Mouse (Mus musculus) embryo, embryonic 11.5 days (tissue): ENCODE results near the gene Hnrnph1.

Experiments used
- DNase-seq: peaks from one replicate; pipeline ENCODE4 v3.0.0-alpha.2; 2012; ENCODE audit warnings: low read depth, low spot score

The Hnrnph1 gene

DNA sequence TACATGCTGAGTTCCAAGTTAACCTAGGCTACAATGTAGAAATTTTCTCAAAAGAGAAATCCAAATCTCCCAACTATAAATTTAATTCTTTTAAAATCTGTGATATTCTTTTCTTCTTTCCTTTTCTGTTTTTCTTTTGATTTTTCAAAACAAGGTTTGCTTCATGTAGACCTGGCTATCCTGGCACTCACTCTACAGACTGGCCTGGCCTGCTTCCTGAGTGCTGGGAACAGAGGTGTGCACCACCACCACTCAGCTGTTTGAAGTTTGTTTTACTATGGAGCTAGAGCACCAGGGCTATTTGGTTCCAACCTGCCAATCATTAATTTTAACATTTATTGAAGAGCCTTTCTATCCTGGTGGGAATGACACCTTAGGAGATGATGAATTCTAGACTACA is 3.7 kb upstream of the Hnrnph1 start:
- DNase-seq = no peak

DNA sequence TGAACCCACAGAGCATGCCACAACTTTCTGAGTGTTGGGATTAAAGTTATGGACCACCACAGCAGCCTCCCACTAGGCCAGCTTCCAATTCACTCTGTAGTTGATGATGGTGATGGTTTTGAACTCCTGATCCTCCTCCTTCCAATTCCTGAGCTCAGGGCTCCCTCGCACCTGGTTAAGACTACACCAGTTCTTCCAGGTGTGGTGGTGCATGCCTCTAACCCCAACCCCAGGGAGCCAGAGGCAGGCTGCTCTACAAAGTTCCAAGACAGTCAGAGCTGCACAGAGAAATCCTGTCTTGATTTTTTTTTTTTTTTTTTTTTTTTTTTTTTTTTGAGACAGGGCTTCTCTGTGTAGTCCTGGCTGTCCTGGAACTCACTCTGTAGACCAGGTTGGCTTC is 3.2 kb upstream of the Hnrnph1 start:
- no peak for DNase-seq

DNA sequence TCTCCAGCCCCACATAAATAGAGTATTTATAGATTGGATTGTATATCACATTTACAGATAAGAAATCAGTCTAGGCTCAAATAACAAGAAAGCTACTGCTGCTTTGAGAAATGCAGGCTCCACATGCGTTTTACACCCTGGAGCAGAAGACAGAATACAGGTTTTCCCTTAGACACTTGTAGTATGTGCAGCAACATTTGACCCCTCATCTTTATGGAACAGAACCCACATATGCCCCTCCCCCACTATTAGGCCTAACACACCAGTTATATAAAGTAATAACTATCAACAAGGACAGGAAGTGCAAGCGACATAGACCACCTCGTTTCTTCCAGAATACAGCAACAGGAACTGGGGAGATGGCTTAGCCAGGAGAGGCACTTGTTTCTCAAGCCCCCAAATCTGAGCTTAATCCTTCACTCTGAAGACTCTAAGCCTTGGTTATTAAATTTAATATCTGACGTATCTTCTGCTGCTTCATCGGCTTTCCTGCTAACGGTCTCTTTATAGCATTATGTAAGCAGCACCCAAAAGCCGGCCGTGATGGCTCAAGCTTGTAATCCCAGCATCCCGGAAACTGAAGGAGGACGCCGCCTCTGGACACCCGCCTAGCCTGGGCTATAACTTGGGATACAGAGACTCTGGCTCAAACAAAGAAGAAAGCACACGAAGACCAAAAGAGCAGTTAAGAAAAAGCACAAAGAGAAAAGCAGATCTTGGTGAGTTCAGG is 2.3 kb upstream of the Hnrnph1 start:
- no peak for DNase-seq

DNA sequence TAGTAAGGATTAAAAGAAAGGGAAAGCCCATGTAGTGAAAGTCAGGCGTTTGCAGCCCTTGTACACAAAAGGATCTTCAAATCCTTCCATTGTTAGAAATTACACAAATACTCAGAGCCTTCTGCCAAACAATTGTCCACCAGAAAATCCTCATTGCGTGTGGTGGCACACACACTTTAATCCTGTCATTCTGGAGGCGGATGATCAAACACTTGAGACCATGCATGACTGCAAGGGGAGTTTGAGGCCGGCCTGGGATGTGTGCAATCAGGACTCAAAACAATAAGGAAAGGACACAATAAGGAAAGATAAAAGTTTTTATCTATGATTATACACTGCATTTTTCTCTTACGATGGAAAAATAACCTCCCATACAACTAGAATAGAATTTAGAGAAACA is 1.4 kb upstream of the Hnrnph1 start:
- DNase-seq = no peak

DNA sequence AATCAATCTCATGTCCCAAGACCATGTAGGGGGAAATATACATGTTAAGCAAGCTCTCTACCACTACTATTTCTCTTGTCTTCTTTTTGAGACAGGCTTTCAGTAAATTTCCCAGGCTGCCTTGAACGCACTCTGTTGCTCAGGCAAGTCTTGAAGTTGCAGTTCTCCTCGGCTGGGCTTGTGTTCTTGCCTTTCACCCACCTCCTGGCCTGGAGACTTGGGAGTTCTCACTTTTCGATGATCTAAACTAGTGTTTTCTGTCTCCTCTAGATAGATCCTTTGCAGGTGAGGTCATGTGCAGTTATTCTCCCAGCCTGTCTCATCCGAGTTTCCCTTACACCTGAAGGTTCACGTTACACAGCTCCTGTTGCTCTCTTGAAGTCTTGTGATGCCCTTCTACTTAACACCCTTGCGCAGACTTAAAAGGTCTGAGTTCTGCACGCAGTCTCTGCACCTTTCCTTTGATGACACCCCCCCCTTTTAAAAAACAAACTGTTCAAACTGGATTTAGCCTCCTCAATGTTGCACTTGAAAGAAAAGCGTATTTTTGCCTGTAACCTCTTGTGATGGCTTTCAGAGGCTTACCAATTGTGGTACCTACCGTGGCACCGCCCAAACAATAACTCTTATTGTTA is 517 bp upstream of the Hnrnph1 start:
- no peak for DNase-seq

DNA sequence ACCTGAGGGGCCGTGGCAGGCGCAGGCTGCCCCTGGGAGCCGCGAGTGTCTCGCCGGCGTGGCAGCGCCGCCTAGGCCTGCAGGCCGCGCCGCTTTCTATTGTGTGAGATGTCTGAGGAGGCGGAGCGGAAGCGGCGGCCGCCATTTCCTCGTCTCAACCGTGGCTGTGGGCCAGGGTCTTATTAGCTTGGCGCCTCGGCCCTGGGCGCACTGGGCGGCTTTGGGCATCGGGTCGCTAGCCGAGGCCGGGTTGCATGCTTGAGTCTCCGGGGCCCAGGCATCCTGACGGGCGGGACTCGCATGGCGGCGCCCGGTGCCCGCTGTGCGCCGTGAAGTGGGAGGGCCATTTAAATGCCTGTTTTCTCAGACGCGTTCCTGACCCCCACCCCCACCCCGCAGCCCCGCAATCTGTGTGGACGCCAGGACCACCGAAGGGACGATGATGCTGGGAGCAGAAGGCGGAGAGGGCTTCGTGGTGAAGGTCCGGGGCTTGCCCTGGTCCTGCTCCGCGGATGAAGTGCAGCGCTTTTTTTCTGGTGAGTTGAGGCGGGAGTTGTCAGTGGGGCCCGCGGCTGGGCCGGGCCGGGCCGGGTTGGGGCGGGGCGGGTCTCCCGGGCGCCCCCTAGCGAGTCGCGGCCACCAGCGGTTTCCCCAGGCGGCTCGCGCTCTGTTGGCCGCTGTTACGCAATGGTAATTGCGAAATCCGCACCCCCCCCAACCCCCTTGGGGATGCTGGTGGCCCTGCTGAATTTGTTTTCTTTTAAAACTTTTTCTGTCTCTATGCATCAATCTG is 1.3 kb downstream of the Hnrnph1 start:
- peak; percentile 61 for DNase-seq

DNA sequence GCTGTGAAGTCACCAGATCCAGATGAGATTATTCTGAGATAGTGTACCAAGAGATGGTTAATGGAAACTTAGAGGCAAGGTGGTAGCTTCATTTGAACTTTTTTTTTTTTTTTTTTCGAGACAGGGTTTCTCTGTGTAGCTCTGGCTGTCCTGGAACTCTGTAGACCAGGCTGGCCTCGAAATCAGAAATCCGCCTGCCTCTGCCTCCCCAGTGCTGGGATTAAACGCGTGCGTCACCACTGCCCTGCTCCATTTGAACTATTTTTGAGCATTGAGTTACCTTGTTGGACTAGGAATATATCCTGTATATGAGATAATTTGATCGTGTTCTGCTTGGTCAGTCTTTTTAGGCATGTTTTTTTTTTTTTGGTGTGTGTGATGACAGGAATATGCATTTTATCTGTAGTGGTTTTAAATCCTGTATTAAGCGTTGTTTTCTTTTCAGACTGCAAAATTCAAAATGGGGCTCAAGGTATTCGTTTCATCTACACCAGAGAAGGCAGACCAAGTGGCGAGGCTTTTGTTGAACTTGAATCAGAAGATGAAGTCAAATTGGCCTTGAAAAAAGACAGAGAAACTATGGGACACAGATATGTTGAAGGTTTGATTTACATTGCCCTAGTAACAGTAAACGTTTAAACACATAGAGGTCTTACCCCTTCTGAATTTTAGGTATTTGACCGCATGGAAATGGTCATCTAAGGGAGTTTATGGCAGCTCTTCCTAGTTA is 2.4 kb downstream of the Hnrnph1 start:
- DNase-seq = no peak

DNA sequence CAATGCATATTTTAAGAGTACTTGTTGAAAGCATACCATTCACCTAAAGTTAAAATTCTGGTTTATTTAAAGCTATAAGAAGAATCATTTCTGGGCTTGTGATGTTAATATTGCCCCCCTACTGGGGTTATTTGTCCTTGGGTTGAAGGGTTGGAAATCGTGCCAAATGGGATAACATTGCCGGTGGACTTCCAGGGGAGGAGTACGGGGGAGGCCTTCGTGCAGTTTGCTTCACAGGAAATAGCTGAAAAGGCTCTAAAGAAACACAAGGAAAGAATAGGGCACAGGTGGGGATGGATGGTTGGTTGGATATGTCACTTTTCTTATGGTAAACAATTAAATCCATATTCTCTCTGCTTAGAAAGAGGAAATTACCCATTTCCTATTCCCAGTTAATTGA is 4.5 kb downstream of the Hnrnph1 start:
- DNase-seq = no peak

DNA sequence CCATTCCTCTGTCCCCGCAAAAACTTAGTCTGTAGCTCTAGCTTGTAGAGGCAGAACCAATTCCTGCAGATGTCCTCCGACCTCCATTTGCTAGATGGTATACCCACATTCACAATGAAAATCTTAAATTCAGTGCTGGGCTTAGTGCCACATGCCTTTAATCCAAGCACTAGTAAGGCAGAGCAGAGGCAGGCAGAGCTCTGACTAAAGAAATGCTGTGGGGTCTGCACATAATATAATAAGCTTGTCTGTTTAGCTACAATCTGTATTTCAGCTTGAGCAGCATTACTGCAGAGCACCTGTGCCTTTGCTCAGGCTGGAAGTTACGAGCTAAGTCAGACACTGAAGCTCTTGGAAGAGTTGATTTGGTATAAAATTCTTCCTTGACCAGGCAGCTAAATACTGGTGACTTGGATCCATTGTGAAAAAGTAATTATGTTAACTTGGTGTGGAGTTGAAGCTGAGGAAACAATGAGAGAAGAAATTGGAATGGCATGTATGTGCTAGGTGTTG is 10.4 kb downstream of the Hnrnph1 start:
- no peak for DNase-seq

DNA sequence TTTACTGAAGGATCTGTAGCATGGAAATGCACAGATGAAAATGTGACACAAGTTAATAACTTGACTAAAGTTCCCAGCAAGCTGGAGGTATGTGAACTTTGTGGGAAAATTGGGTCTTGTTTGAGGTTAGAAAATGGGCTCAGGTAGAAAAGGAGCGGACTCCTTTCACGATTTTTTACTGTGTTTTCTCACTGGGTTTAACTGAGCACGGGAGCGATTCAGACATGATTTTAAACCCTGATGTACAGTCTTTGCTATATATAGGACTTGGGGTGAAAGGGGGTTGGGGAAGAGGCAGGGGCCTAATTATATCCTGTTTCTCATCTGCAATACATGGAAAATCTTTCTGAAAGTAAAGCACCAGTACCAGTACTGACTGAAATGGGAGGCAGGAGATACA is 10.9 kb downstream of the Hnrnph1 start:
- DNase-seq = no peak

DNA sequence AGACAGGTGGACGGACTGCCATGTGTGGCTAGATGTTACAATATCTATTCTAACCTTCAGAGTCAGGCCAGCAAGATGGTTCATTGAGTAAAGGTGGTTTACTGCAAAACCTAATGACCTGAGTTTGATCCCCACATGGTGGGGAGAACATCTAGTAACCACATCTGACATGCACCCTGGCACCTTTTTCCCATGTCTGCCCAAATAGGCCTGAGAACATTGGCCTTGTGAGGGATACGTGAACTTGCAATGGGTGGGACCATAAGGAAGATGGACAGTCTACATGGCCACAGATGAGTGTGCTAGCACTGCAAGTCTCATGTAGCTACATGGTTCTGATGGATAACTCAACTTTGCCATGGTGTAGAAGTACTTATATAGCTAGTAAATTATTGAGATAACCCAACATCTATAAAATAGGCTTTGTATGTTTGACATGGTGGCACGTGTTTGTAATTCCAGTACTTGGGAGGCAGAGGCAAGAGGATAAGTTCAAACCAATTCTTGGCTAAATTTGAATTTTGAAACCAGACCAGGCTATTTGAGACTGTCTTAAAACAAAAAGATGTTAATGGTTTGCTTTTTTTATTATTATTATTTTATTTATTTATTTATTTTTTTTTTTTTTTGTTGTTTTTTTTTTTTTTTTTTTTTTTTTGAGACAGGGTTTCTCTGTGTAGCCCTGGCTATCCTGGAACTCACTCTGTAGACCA is 11.6 kb downstream of the Hnrnph1 start:
- DNase-seq = no peak

DNA sequence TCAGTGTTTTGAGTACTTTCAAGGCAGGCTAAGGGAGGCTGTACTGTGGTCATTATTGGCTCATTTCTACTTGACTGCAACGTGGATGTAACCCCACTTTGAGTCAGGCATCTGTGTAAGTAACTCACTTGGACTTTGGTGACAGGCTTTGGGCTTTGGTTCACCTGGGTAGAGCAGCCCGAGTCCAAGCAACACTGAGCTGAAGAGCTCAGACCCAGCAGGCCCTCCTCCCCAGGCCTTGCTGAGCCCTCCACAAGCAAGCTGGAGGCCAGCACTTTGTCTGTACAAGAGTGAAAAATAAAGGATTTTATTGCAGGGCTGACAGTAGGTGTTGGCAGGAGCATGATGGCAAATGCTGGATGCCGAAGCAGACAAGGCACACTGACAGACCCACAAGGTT is 12.2 kb downstream of the Hnrnph1 start:
- no peak for DNase-seq

DNA sequence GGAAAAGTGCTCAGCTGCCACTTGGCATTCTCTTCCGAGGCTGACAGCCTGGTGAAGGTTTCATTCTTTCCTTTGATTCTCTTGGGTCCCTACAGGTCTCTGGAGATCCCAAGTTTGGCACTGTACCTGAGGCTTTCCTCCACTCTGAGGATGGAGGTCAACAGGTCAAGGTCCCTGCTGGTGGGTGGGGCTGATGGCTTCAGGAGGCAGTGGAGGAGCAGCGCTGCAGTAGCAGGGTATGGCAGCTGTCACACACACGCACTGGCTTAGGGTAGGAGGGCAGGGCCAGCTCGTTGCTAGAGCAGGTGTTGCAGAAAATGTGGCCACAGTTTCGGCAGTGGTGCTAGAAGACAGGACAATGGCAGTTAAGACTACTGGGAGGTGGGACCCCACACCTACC is 12.8 kb downstream of the Hnrnph1 start:
- DNase-seq = no peak

DNA sequence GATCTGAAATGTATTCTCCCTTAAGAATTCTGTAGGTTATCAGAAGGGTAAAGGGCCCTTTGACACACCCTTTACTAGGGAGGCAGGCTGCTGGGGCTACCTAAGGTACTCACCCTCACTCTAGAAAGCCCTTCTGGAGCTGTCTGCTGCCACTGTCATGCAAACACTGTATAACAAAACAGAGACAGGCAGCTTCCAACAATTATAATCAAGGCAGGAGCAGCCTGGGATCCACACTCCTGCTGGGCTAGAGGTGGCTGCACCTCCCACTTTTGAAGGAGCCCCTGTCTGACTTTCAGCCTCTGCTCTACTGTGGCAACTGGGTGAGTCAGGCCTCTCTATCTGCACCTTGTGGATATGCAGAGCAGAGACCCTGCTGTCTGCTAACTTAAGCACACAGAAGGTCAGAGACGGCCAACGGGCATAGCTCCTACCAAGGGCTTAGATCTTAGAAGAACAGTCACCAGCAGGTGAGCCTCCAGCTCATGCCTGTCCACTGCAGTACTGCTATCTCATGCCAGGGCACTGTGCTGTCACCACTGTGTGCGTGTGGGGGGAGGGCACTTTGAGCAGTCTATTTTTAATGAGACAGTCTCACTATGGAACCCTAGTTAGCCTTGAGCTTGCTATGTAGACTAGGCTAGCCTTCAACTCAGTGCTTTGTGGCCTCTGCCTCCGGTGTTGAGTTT is 14.6 kb downstream of the Hnrnph1 start:
- DNase-seq = no peak

DNA sequence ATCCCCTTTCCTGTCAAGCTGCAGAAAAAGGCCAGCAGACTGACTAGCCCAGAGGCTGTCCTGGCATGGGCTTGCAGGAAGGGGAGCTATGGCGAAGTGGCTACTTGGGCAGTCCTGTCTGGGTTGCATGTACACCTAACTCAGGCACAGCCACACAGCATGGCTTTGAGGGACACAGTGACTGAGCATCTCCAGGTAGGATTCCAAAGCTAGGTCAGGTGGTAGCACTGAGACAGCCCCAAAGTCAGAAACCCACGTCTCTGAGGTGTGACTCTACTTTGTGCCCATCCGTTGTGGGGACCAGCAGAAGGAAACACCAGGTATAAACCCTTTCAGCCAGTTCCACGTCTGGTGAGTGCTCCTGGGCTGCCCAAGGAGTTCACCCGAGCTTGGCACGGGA is 16.5 kb downstream of the Hnrnph1 start:
- no peak for DNase-seq

DNA sequence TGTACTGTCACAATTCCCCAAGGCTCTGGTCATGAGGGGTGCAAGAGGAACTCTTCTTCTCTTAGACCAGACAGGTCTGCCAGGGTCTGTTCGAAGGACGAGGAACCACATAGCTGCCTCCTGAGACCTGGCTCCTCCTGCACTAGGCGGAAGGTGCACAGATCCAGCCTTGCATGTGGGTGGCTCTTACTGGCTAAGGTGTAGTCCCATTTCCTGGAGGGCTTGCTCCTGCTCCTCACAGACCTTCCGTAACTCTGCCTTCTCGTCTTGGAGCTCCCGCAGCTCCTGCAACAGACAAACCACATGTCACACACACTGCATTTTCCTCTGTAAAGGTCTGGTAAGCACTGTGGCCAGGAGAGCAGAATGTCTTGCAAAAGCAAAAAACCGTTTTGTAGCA is 17.9 kb downstream of the Hnrnph1 start:
- DNase-seq = no peak

DNA sequence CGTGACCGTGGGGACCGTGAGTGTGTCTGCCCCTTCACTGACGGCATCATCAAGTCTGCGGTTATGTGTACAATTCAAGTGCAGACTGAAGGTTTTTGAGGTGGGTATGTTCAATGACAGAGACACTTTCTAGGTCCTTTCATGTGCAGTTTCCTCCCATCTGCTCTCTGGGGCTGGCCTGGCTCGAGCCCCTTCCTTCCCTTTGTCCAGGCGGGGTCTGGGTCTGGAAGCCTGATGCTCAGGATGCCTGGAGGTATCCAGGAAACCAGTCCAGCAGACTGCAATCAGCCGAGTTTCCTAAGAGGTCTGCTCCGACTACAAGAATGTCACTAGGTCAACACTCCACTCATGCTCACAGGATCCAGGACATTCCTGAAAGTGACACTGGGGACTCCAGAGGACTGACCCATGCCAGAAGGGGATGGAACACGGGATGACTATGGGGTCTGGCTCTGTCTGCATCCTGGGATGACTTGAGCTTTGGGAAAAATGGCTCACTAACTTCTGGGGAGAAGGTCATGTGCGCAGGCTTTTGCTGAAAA is 20.0 kb downstream of the Hnrnph1 start:
- DNase-seq = no peak

DNA sequence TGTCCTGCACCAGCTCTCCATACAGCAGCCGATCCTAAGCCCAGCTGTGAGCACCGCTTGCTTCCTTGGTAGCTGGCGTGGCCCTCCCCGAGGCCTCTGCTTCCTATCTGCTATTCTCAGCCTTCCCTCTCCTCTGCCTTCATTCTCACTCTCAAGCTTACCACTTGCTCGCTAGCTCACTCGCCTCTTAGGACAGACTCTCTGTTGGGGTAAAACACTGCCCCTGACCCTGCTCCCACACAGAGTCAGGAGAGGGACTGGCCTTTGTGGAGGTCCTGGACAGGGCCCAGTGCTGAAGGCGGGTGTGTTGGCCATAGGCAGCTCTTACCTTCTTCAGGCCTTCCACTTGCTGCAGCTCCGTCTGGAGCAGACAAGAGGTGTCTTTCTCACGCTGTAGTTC is 20.5 kb downstream of the Hnrnph1 start:
- no peak for DNase-seq

DNA sequence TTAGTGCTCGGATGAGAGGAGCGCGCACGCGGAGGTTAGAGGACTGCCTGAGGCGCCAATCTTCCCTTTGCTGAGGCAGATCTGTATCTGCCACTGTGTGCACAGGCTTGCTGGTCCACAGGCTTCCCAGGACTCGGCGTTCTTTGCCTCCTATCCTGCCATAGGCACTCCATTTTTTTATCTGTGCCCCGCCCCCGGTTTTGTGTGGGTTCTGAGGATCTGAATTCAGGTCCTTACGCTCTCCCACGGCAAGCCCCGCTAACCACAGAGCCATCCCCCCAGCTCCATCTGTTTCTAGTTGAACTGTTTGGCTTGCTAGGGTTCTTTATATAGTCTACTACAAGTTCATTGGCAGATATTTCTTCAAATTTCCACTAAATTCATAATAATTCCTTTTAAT is 22.0 kb downstream of the Hnrnph1 start:
- no peak for DNase-seq

DNA sequence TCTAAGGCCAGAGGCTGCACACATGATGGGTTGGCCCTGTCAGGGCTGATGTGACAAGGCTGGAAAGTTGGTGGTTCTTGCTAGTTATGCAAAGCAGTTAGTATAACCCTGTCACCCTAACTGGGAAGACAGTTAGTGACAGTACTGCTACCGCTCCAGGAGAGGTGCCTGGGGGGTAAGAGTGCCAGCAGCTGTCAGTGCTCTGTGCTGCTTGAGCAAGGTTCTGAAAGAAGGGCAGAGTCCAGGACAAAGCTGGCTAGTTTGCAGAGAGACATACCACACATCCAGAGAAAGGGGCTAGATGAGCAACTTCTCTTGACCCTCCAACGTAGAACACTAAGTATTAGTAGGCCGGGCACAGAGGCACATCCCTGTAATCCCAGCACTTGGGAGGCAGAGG is 25.7 kb downstream of the Hnrnph1 start:
- no peak for DNase-seq
